ENCODE assay signal across 8 mouse cellular contexts in the genomic region with DNA sequence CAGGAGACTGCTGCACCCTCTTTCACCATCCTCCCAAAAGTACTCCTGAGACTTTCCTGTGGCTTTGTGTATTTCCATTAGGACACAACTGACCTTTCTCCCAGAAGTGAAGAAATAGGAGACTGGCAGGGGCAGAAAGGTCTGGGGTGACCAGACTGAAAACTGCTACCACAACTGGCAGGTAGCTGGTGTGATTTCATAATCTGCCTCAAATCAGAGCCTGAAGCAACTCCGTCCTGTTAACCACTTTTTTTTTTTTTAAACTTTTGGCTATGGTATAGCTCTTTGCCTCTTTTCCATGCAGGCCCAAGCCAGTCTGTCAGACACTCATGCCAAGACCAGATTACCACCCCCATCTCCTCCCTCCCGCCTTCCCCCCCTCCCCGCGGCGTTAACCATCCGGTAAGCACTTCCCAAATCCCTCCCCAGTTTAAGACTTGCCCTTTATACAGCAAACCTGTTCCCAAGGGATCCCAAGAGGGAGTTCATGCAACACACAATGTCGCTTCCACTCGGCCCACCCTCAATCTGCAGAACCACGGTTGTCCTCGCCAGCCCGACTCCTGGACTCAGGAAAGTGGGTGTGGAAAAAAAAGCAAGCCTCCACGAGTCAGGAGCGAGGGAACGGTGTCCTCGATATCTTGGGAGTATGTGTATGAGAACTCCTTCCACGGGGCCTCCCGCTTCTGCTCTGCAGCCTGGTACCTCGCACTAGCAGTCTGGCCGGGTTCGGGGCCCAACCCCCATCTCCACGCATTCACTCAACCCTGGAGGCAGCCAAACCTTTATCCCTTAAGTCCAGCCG. TPM values are rescaled to one million over a fixed set of nuclear protein-coding genes. Genes with fewer than 3 reads are reported as not detected.
A peak's percentile ranks its signal among the peaks of the same experiment; 100 is the strongest.
DNase-seq lines count a peak whose midpoint lies in the region; ATAC-seq lines count a peak whose summit lies in the region.

No protein-coding gene starts in this region.

- DNase-seq in lung, postnatal 10 days: no peak
- peak; percentile 41 for DNase-seq in adrenal gland, postnatal 25 days
- peak; percentile 42 for DNase-seq in heart, adult 8-10 months (ENCODE audit: low spot score)
- DNase-seq in spleen, adult 12 weeks (ENCODE audit: low spot score): no peak
- no peak for DNase-seq in gastrocnemius, postnatal 14 days

- under 1% methylated on average over 22 of the region's 22 CpGs for WGBS in lung, embryonic 15.5 days
- 2% methylated on average over 22 of the region's 22 CpGs for WGBS in kidney, embryonic 15.5 days
- 1% methylated on average over 19 of the region's 22 CpGs for WGBS in midbrain, embryonic 12.5 days

- H3K4me1 ChIP-seq in lung, embryonic 15.5 days: peaks cover 39% of the 10 kb centered on the region
- H3K4me1 ChIP-seq in kidney, embryonic 15.5 days: peaks cover 53% of the 10 kb centered on the region
- peaks cover 33% of the 10 kb centered on the region for H3K4me1 ChIP-seq in midbrain, embryonic 12.5 days

- peak overlapping the region; percentile 83 for H3K4me2 ChIP-seq in lung, embryonic 15.5 days
- H3K4me2 ChIP-seq in kidney, embryonic 15.5 days: peak overlapping the region; percentile 80
- H3K4me2 ChIP-seq in midbrain, embryonic 12.5 days (replicated peaks): peak overlapping the region; percentile 85

- H3K27me3 ChIP-seq in lung, embryonic 15.5 days: 0 out of 2 replicates have a peak, but pooled peaks cover 3% of the 10 kb centered on the region
- peaks cover 4% of the 10 kb centered on the region for H3K27me3 ChIP-seq in kidney, embryonic 15.5 days
- peaks cover 9% of the 10 kb centered on the region; the same call in 1 of the 2 replicates for H3K27me3 ChIP-seq in midbrain, embryonic 12.5 days

- intact Hi-C loops in gastrocnemius, postnatal 14 days (cut with DNase I; ENCODE audit: low total_unique reads): no loop called here

- ATAC-seq in lung, embryonic 15.5 days (ENCODE audit: borderline replicate concordance, extremely low read depth, low FRiP score, low TSS enrichment): peak; percentile 19
- ATAC-seq in kidney, embryonic 15.5 days (replicated peaks; ENCODE audit: low FRiP score): peak; percentile 28
- peak; percentile 50 for ATAC-seq in midbrain, embryonic 12.5 days (ENCODE audit: low FRiP score, low read depth)

- no peaks in the 10 kb centered on the region for H3K9me3 ChIP-seq in lung, embryonic 15.5 days
- no peaks in the 10 kb centered on the region for H3K9me3 ChIP-seq in kidney, embryonic 15.5 days (replicated peaks)
- no peaks in the 10 kb centered on the region for H3K9me3 ChIP-seq in midbrain, embryonic 12.5 days

- H3K9ac ChIP-seq in lung, embryonic 15.5 days: peak overlapping the region; percentile 81
- peak overlapping the region; percentile 87 for H3K9ac ChIP-seq in kidney, embryonic 15.5 days
- peak overlapping the region; percentile 93 for H3K9ac ChIP-seq in midbrain, embryonic 12.5 days (replicated peaks)

- peak overlapping the region; percentile 81 for H3K27ac ChIP-seq in lung, embryonic 15.5 days
- H3K27ac ChIP-seq in kidney, embryonic 15.5 days: peak overlapping the region; percentile 87
- H3K27ac ChIP-seq in midbrain, embryonic 12.5 days (replicated peaks): peak overlapping the region; percentile 90

- H3K4me3 ChIP-seq in lung, embryonic 15.5 days: peak overlapping the region; percentile 76
- peak overlapping the region; percentile 86 for H3K4me3 ChIP-seq in kidney, embryonic 15.5 days (replicated peaks)
- H3K4me3 ChIP-seq in midbrain, embryonic 12.5 days: peak overlapping the region; percentile 91

- peaks cover 17% of the 10 kb centered on the region; the same call in 1 of the 2 replicates for H3K36me3 ChIP-seq in lung, embryonic 15.5 days
- peaks cover 23% of the 10 kb centered on the region for H3K36me3 ChIP-seq in kidney, embryonic 15.5 days
- peaks cover 27% of the 10 kb centered on the region for H3K36me3 ChIP-seq in midbrain, embryonic 12.5 days

RNA-seq across cellular contexts. Expression of a gene that starts 0.9 kb away (rescaled TPM):
- polyA plus RNA-seq in lung, embryonic 15.5 days (2015; fragmentation: Nextera tagmentation; extraction: Ambion mirVana): 54.6 and 55.2 TPM in 2 replicates
- total RNA-seq in adrenal gland, postnatal 25 days (2021): 96.8 and 98.6 TPM in 2 replicates
- total RNA-seq in heart, adult 8-10 months (2022): 10 to 100 TPM; 39.7 to 46.4 (median 43.1) TPM
- polyA plus RNA-seq in kidney, embryonic 15.5 days (2015; fragmentation: Nextera tagmentation; extraction: Ambion mirVana): 59.4 and 61.1 TPM in 2 replicates
- 67.1 and 73.1 TPM in 2 replicates for polyA plus RNA-seq in midbrain, embryonic 12.5 days (2016; fragmentation: Nextera tagmentation; extraction: Ambion mirVana)
- total RNA-seq in gastrocnemius, postnatal 14 days (2021): 10 to 100 TPM; 18.3 to 18.7 TPM

RNA-seq across cellular contexts. Expression of a gene that starts 11.8 kb away (rescaled TPM):
- not detected in 2 replicates for polyA plus RNA-seq in lung, embryonic 15.5 days (2015; fragmentation: Nextera tagmentation; extraction: Ambion mirVana)
- not detected in 2 replicates for total RNA-seq in adrenal gland, postnatal 25 days (2021)
- not detected for total RNA-seq in heart, adult 8-10 months (2022)
- polyA plus RNA-seq in kidney, embryonic 15.5 days (2015; fragmentation: Nextera tagmentation; extraction: Ambion mirVana): not detected in 2 replicates
- polyA plus RNA-seq in midbrain, embryonic 12.5 days (2016; fragmentation: Nextera tagmentation; extraction: Ambion mirVana): not detected in 2 replicates
- not detected for total RNA-seq in gastrocnemius, postnatal 14 days (2021)

RNA-seq across cellular contexts. Expression of a gene that starts 35.4 kb away (rescaled TPM):
- 0.14 TPM in 1 of 2 replicates, not detected in the other for polyA plus RNA-seq in lung, embryonic 15.5 days (2015; fragmentation: Nextera tagmentation; extraction: Ambion mirVana)
- 0.70 TPM in 1 of 2 replicates, not detected in the other for total RNA-seq in adrenal gland, postnatal 25 days (2021)
- total RNA-seq in heart, adult 8-10 months (2022): not detected
- 0.12 and 0.27 TPM in 2 replicates for polyA plus RNA-seq in kidney, embryonic 15.5 days (2015; fragmentation: Nextera tagmentation; extraction: Ambion mirVana)
- 0.37 TPM in 1 of 2 replicates, not detected in the other for polyA plus RNA-seq in midbrain, embryonic 12.5 days (2016; fragmentation: Nextera tagmentation; extraction: Ambion mirVana)
- not detected for total RNA-seq in gastrocnemius, postnatal 14 days (2021)

RNA-seq across cellular contexts. Expression of a gene that starts 39.2 kb away (rescaled TPM):
- 1.0 and 1.4 TPM in 2 replicates for polyA plus RNA-seq in lung, embryonic 15.5 days (2015; fragmentation: Nextera tagmentation; extraction: Ambion mirVana)
- total RNA-seq in adrenal gland, postnatal 25 days (2021): 7.6 and 13.5 TPM in 2 replicates
- total RNA-seq in heart, adult 8-10 months (2022): 10 to 100 TPM in 1 of 4 experiments, 1 to 10 TPM in 3; 4.8 to 12.3 (median 7.9) TPM
- polyA plus RNA-seq in kidney, embryonic 15.5 days (2015; fragmentation: Nextera tagmentation; extraction: Ambion mirVana): 1.1 and 1.5 TPM in 2 replicates
- polyA plus RNA-seq in midbrain, embryonic 12.5 days (2016; fragmentation: Nextera tagmentation; extraction: Ambion mirVana): 0.68 and 1.2 TPM in 2 replicates
- total RNA-seq in gastrocnemius, postnatal 14 days (2021): 1 to 10 TPM; 5.0 to 6.6 TPM

RNA-seq across cellular contexts. Expression of a gene that starts 39.9 kb away (rescaled TPM):
- polyA plus RNA-seq in lung, embryonic 15.5 days (2015; fragmentation: Nextera tagmentation; extraction: Ambion mirVana): not detected in 2 replicates
- total RNA-seq in adrenal gland, postnatal 25 days (2021): 25.1 and 29.1 TPM in 2 replicates
- 1 to 10 TPM; 1.6 to 3.4 (median 2.8) TPM for total RNA-seq in heart, adult 8-10 months (2022)
- polyA plus RNA-seq in kidney, embryonic 15.5 days (2015; fragmentation: Nextera tagmentation; extraction: Ambion mirVana): not detected in 2 replicates
- not detected in 2 replicates for polyA plus RNA-seq in midbrain, embryonic 12.5 days (2016; fragmentation: Nextera tagmentation; extraction: Ambion mirVana)
- under 1 TPM; 0.16 to 0.39 TPM for total RNA-seq in gastrocnemius, postnatal 14 days (2021)

Comparison
In these comparisons a context has a peak if more than half of its experiments do, and no peak if none do; other contexts are left out.
1. DNase-seq: peak in adrenal gland, postnatal 25 days (single experiment) and heart, adult 8-10 months (single experiment); none in lung, postnatal 10 days (single experiment), spleen, adult 12 weeks (single experiment) and gastrocnemius, postnatal 14 days (single experiment).
2. Peak in every context shown above with its lines, with median percentiles within 50 percentile points of each other: ATAC-seq, H3K27ac ChIP-seq, H3K4me2 ChIP-seq, H3K4me3 ChIP-seq and H3K9ac ChIP-seq.